Mouse (Mus musculus) forebrain, embryonic 16.5 days (tissue): ENCODE results near the gene Arnt2. TPM values are rescaled to one million over a fixed set of nuclear protein-coding genes. Genes with fewer than 3 reads are reported as not detected.
A peak's percentile ranks its signal among the peaks of the same experiment; 100 is the strongest.

Experiments
- ATAC-seq: fragments of 200-750 bp; cut with Nextera tagmentation; 2 replicates; pipeline ENCODE4 v1.8.0; 2017; ENCODE audit warnings: mild to moderate bottlenecking, moderate library complexity
- H3K27ac ChIP-seq: fragments of 300-500 bp; sonication (generic); 2 replicates; pipeline ENCODE4 v1.5.1; 2014; ENCODE audit warnings: low read length, control low read depth
- H3K27me3 ChIP-seq: fragments of 300-500 bp; sonication (generic); replicated peaks from 2 replicates; pipeline ENCODE4 v1.6.1; 2014; ENCODE audit warnings: low read length; ENCODE audit not compliant: control insufficient read depth, insufficient read depth
- H3K36me3 ChIP-seq: fragments of 300-500 bp; sonication (generic); 2 replicates; pipeline ENCODE4 v1.6.1; 2014; ENCODE audit not compliant: control insufficient read depth, insufficient read depth
- H3K4me1 ChIP-seq: fragments of 300-500 bp; sonication (generic); replicated peaks from 2 replicates; pipeline ENCODE4 v1.6.1; 2014; ENCODE audit warnings: low read length; ENCODE audit not compliant: control insufficient read depth, insufficient read depth
- H3K4me2 ChIP-seq: fragments of 300-500 bp; sonication (generic); 2 replicates; pipeline ENCODE4 v1.6.1; 2014; ENCODE audit warnings: mild to moderate bottlenecking, low read length, control low read depth
- H3K4me3 ChIP-seq: fragments of 300-500 bp; sonication (generic); replicated peaks from 2 replicates; pipeline ENCODE4 v1.5.1; 2014; ENCODE audit warnings: mild to moderate bottlenecking, low read length, control low read depth
- H3K9ac ChIP-seq: fragments of 300-500 bp; sonication (generic); replicated peaks from 2 replicates; pipeline ENCODE4 v1.6.1; 2014; ENCODE audit warnings: low read depth, low read length, control low read depth
- H3K9me3 ChIP-seq: fragments of 300-500 bp; sonication (generic); 2 replicates; pipeline ENCODE4 v1.6.1; 2016; ENCODE audit warnings: low read length; ENCODE audit not compliant: control insufficient read depth
- WGBS: fragments of 180-500 bp; shearing (Covaris S2); extraction: QIAGEN DNeasy Blood & Tissue Kit; methylation state at CpG from one replicate; pipeline ENCODE4 v1.1.7; 2014; 5-methylcytosine and 5-hydroxymethylcytosine counted together
- polyA plus RNA-seq: library from polyadenylated mRNA; unstranded; fragments of >200 nt; fragmentation: Nextera tagmentation; extraction: Ambion mirVana; gene quantifications from 2 replicates; pipeline ENCODE4 v1.2.1, GENCODE M21; 2015

Gene Arnt2
- polyA plus RNA-seq, 1 experiment from 2014 or later, result 70.0 TPM

- WGBS, result 85% methylated on average over 10 of the region's 10 CpGs
- no peak for ATAC-seq
- no peaks in the 10 kb centered on the region; the same call in 1 of the 2 replicates for H3K4me1 ChIP-seq
- no peak overlapping the region for H3K4me3 ChIP-seq
- no peaks in the 10 kb centered on the region for H3K27me3 ChIP-seq
- H3K9ac ChIP-seq, result no peak overlapping the region
- no peak overlapping the region for H3K27ac ChIP-seq
- H3K4me2 ChIP-seq, result no peak overlapping the region
- H3K36me3 ChIP-seq, result no peaks in the 10 kb centered on the region
- H3K9me3 ChIP-seq, result no peaks in the 10 kb centered on the region
Measured at GRCm38 (mm10) chr7:84361086-84361684, 48.8 kb downstream of the Arnt2 start.

DNA sequence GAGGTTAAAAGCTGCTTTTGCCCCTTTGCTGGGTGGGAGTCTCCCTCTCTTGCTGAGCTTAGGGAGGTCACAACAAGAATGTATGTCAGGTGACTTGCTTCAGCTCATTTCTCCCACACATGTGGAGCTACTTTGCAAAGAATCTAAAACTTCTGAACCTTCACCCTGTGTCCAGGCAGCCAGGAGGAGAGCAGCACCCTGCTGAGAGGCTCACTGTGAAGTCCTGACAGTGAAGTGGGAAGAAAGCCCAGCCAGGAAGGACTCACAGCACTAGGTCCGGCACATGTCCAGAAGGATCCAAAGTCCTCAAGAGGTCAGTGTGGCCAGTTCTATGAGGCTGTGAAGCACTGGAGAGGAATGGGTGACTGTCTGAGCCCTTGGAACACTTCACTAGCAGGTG lies 51.5 kb downstream of the Arnt2 start:
- Histone ChIP-seq H3K4me1 (peaks cover 4% of the 10 kb centered on the region; the same call in 1 of the 2 replicates), H3K9me3 (no peaks in the 10 kb centered on the region), H3K4me3 (no peak overlapping the region), H3K9ac (no peak overlapping the region), H3K27me3 (no peaks in the 10 kb centered on the region), H3K36me3 (no peaks in the 10 kb centered on the region), H3K4me2 (no peak overlapping the region), H3K27ac (no peak overlapping the region)
- 67% methylated on average over 1 of the region's 1 CpGs for WGBS
- no peak for ATAC-seq

- WGBS, result 70% methylated on average over 10 of the region's 10 CpGs
- H3K27ac ChIP-seq, result no peak overlapping the region
- no peak overlapping the region for H3K4me3 ChIP-seq
- H3K9ac ChIP-seq, result no peak overlapping the region
- H3K36me3 ChIP-seq, result no peaks in the 10 kb centered on the region
- no peaks in the 10 kb centered on the region for H3K9me3 ChIP-seq
- peak; percentile 43 for ATAC-seq
- peaks cover 4% of the 10 kb centered on the region; the same call in 1 of the 2 replicates for H3K4me1 ChIP-seq
- no peaks in the 10 kb centered on the region for H3K27me3 ChIP-seq
- no peak overlapping the region for H3K4me2 ChIP-seq
Measured at GRCm38 (mm10) chr7:84355619-84356570, 54.1 kb downstream of the Arnt2 start.

DNA sequence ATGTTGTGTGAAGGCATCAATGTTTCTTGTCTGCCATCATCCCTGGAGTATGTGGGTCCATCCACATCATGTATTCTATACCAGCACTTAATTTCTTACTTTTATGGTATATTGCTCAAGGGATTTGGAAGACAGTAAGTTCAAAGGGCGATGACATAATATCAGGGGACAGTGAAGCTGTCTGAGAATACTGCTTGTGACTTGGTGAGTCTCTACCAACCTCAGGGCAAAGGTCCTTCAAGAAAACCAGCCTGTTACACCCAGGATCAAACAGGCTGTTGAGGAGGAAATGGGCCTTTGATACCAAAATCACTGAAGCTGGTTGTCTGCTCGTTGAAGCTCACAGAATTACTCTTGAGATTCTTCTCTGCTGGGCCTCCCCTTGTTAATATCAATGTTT lies 55.1 kb downstream of the Arnt2 start:
- Histone ChIP-seq H3K36me3 (no peaks in the 10 kb centered on the region), H3K4me1 (peaks cover 6% of the 10 kb centered on the region; the same call in 1 of the 2 replicates), H3K9me3 (no peaks in the 10 kb centered on the region), H3K27ac (no peak overlapping the region), H3K4me2 (no peak overlapping the region), H3K4me3 (no peak overlapping the region), H3K9ac (no peak overlapping the region), H3K27me3 (no peaks in the 10 kb centered on the region)
- 96% methylated on average over 2 of the region's 2 CpGs for WGBS
- no peak for ATAC-seq

DNA sequence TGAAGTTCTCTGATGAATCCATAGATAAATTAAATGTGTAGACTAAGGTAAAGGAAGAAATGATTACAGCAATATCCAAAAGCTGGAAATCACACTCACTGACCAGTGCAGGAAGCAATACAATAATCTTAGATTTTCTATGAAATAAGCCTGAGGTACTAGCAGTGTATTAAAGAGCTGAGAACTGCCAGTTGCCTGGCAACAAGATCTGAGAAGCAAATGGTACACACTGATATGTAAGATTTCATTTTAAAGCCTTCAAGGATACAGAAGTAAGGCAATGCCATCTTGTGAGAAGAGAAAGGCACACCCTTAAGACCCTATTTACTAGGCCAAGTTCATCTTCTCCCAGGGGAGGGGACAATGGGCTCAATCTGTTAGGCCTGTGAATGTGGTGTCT lies 59.4 kb downstream of the Arnt2 start:
- Histone ChIP-seq H3K4me1 (peaks cover 2% of the 10 kb centered on the region; the same call in 1 of the 2 replicates), H3K4me2 (no peak overlapping the region), H3K9ac (no peak overlapping the region), H3K27me3 (no peaks in the 10 kb centered on the region), H3K27ac (peak overlapping the region; percentile 54; the same call in 1 of the 2 replicates), H3K9me3 (no peaks in the 10 kb centered on the region), H3K4me3 (no peak overlapping the region), H3K36me3 (peaks cover 12% of the 10 kb centered on the region)
- ATAC-seq, result peak; percentile 75

GRCm38 (mm10) chr7:84349976-84350375 lies 60.0 kb downstream of the Arnt2 start:
- H3K4me2 ChIP-seq, result no peak overlapping the region
- peaks cover 2% of the 10 kb centered on the region; the same call in 1 of the 2 replicates for H3K4me1 ChIP-seq
- no peak overlapping the region for H3K9ac ChIP-seq
- no peak overlapping the region for H3K4me3 ChIP-seq
- 0 out of 2 replicates have a peak, but pooled peaks have one; percentile 14 for ATAC-seq
- peaks cover 12% of the 10 kb centered on the region for H3K36me3 ChIP-seq
- H3K27ac ChIP-seq, result no peak overlapping the region
- no peaks in the 10 kb centered on the region for H3K9me3 ChIP-seq
- WGBS, result 81% methylated on average over 2 of the region's 2 CpGs
- H3K27me3 ChIP-seq, result no peaks in the 10 kb centered on the region

- H3K27ac ChIP-seq, result no peak overlapping the region
- peaks cover 26% of the 10 kb centered on the region for H3K36me3 ChIP-seq
- H3K4me2 ChIP-seq, result no peak overlapping the region
- H3K9me3 ChIP-seq, result no peaks in the 10 kb centered on the region
- no peaks in the 10 kb centered on the region for H3K27me3 ChIP-seq
- no peak overlapping the region for H3K4me3 ChIP-seq
- no peak overlapping the region for H3K9ac ChIP-seq
- ATAC-seq, result no peak; the same call in 1 of the 2 replicates
- WGBS, result 82% methylated on average over 9 of the region's 9 CpGs
- peaks cover 2% of the 10 kb centered on the region; the same call in 1 of the 2 replicates for H3K4me1 ChIP-seq
Measured at GRCm38 (mm10) chr7:84348145-84348911, 61.6 kb downstream of the Arnt2 start.

- Histone ChIP-seq H3K4me3 (no peak overlapping the region), H3K27me3 (no peaks in the 10 kb centered on the region), H3K36me3 (peaks cover 28% of the 10 kb centered on the region), H3K4me1 (peaks cover 2% of the 10 kb centered on the region; the same call in 1 of the 2 replicates), H3K27ac (no peak overlapping the region), H3K4me2 (no peak overlapping the region), H3K9ac (no peak overlapping the region), H3K9me3 (no peaks in the 10 kb centered on the region)
- 96% methylated on average over 3 of the region's 3 CpGs for WGBS
- ATAC-seq, result no peak
Measured at GRCm38 (mm10) chr7:84343160-84343559, 66.8 kb downstream of the Arnt2 start.

DNA sequence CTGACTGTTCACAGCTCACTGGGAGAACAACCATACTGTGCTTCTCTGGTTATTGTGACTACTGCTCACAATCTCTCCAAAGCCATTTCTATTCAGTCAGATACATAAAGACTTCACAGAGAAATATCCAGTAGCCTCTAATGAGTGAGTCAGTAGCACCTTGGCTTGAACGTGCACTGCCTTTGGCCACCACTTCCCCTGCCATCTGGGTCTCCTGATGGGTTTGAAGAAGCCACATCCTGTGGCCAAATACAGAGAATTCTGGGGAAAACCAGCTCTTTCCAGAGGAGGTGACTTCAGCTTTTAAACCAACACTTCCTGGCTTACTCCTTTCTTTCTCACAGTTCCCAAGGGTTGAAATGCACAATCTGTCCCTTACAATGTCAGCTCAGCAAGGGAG lies 69.0 kb downstream of the Arnt2 start:
- WGBS, result 74% methylated on average over 1 of the region's 1 CpGs
- Histone ChIP-seq H3K4me3 (no peak overlapping the region), H3K27ac (no peak overlapping the region), H3K9ac (no peak overlapping the region), H3K9me3 (no peaks in the 10 kb centered on the region), H3K4me2 (no peak overlapping the region), H3K36me3 (peaks cover 16% of the 10 kb centered on the region), H3K4me1 (peaks cover 6% of the 10 kb centered on the region; the same call in 1 of the 2 replicates), H3K27me3 (no peaks in the 10 kb centered on the region)
- ATAC-seq, result no peak
